Mouse (Mus musculus): Measurements from ENCODE around the gene Cdhr4.
A peak's percentile ranks its signal among the peaks of the same experiment; 100 is the strongest.
"Not testable (repeated sequence)": the region's sequence is repeated elsewhere in the genome, so short reads cannot be mapped to it uniquely, and the experiment has no call there.

Gene Cdhr4

DNA sequence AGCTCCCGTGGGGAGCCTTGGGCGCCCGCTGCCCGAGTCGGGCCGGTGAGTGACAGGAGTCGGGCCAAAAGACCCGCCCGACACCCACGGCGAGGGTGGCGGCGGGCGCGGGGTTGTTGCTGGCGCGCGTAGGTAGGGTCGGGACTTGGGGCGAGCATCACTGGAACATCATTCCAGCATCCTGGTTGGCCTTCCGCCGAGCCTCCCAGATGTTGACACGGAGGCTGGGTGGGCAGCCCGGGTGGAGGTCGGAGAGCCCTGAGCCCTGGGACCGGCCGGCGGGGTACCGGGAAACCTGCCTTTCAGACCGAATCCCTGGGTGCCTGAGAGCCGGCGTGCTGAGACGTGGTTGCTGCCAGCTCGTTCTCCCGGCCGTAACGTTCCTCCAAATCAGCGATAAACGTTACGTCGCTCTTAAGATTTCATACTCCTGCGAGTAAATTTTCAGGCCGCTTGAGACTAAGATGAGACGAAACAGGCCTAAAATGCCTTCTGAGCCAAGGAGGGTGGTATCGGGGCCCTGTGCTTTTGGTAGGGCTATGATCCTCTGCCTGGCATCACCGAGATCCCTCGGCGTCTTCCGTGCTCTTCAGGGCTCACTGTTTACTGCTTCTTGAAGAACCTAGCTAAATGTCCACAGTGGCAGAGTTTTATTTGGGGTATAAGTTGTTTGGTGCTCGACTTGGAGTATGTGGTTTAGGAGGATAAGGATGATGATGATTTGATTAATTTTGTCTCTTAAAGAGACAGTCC, 10.7 kb downstream of the Cdhr4 start:
- DNase-seq (ENCODE audit: extremely low read depth, low read depth, low spot score), result no peak

DNA sequence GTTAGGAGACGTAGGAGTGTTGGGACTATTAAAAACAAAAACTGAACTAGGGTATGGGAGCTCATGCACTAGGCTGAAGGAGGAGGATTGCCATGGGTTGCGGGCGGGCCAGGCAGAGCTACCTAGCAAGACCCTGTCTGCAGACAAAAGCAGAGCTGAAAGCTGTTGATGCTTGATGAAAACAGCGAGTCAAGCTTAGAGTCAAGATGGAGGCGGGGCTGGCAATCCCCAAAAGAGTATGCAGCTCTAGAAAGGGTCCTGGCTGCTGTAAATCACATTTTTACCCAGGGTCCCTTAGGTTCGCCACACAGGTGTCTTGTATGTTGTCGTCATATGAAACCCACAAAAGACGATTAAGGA, 11.2 kb downstream of the Cdhr4 start:
- DNase-seq (ENCODE audit: extremely low read depth, low read depth, low spot score), result no peak

DNA sequence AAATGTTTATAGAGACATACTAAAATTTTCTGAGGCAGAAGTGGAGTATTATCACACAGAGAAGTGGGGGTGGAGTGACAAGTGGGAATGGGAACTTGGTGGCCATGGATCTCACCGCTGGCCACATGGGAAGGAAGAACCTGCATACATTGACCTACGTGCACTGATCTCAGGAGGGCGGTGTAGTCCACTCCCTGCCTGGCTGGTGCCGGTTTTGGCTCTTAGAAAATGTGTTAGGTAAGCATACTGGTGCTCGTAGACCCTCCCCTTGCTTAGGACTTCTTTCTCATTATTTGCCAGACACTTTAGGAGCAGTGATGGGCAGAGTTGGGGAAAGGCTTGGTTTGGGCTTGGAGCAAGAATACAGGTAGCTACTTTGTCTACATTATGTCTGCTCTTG, 15.7 kb downstream of the Cdhr4 start:
- DNase-seq (ENCODE audit: extremely low read depth, low read depth, low spot score), result no peak

DNA sequence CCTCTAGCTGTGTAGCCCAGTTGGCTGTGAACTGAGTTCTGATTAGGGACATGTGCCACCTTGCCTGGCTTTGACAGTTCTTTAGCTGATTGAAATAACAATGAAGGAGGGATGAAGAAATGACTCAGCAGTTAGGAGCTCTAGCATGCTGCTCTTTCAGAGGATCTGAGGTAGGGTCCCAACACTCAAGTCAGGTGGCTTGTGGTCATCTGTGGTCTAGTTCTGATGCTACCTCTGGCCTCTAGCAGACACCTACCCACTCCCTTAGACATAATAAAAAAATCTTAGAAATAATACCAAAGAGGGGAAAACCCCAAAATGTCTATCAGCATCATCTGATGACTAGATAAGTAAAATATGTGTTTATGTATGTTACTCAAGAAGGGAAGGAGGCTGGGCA, 18.1 kb downstream of the Cdhr4 start:
- no peak for DNase-seq (ENCODE audit: extremely low read depth, low read depth, low spot score)

DNA sequence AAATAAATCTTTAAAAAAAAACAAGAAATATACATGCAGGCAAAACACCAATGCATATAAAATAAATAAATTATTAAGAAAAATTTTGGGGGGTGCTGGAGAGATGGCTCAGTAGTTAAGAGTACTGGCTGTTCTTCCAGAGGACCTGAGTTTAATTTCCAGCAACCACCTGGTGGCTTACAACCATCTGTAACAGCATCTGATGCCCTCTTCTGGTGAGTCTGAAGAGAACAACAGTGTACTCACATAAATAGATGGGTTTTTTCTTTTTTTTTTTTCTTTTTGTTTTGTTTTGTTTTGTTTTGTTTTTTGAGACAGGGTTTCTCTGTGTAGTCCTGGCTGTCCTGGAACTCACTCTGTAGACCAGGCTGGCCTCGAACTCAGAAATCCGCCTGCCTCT, 21.3 kb downstream of the Cdhr4 start:
- not testable (repeated sequence) for DNase-seq (ENCODE audit: extremely low read depth, low read depth, low spot score)

DNA sequence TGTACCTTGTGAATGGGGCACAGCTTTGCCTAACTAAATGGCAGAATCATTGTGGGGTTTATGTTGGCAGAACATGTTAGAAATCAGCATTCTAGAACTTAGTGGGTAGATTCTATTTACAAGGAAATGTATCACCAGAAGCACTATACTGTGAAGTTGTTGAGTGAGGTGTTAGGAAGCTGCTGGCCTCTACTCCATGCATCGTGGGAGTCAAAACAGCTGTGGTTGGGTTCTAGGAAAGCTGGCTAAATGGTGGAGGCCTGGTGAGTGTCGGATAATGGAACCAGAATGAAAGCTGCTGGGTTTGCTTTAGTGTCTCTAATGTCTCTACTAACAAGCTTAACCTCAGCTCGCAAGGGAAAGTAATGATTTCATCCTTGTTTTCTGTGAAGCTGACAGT, 24.8 kb downstream of the Cdhr4 start:
- DNase-seq (ENCODE audit: extremely low read depth, low read depth, low spot score), result no peak

DNA sequence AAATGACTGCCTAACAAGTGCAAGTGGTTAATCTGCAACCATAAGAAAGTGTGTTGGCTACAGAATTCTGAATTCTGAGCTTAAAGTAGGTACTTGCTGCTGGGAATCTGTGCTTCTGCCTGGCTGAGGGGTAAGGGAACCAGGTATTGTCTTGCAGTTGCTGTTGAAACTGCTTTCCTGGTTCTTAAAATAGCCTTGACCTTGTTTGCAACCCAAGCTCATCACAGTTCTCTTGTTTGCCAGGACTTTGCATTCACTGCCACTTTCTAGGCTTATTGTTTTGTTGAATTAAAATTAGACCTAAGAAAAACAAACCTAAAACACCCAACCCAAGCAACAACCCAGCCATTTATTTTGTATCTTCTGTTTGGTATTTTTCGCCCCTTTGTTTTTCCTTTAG, 28.4 kb downstream of the Cdhr4 start:
- DNase-seq (ENCODE audit: extremely low read depth, low read depth, low spot score), result no peak

DNA sequence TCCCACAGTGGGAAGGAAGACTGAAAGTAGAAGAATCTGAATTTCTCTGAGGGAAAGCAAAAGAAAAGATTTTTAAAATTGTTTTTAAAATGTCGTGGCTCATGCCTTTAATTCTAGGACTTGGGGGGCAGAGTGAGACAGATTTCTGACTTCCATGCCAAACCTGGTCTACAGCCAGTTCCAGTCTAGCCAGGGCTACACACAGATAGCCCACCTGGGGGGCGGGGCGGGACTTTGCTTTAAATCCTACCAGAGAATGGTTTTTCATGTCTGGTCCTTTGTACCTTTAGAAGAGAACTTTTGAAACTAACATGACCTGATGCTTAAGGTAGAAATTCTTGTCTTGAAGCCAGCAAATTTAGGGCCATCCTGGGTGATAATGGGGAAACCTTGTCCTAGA, 30.9 kb downstream of the Cdhr4 start:
- DNase-seq (ENCODE audit: extremely low read depth, low read depth, low spot score), result no peak

DNA sequence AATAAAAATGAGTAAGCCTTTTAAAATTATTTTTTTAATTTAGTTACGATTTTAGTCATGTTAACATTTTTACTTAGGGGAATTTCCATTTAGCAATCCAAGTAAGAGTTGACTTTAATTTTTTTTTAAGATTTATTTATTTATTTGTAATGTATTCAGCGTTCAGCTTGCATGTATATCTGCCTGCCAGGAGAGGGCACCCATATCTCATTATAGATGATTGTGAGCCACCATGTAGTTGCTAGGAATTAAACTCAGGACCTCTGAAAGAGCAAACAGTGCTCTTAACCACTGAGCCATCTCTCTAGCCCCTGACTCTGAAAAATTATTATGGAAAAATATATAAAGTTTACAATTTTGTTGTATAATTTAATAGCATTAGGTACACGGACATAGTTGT, 34.3 kb downstream of the Cdhr4 start:
- no peak for DNase-seq (ENCODE audit: extremely low read depth, low read depth, low spot score)

DNA sequence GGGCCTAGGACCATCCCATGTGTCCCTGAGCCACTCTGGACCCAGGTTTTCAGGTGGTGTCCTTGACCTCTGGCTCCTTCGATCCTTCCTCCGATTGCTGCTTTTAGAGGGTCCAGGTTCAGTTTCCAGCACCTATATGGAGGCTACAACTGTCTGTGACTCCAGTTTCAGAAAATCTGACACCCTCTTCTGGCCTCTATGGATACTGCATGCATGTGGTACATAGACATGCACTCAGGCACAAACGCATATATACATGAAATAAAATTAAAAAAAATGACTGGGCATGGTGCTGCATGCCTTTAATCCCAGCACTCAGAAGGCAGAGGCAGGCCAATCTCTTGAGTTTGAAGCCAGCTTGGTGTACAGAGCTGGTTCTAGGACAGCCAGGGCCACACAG, 35.6 kb downstream of the Cdhr4 start:
- DNase-seq (ENCODE audit: extremely low read depth, low read depth, low spot score), result no peak

DNA sequence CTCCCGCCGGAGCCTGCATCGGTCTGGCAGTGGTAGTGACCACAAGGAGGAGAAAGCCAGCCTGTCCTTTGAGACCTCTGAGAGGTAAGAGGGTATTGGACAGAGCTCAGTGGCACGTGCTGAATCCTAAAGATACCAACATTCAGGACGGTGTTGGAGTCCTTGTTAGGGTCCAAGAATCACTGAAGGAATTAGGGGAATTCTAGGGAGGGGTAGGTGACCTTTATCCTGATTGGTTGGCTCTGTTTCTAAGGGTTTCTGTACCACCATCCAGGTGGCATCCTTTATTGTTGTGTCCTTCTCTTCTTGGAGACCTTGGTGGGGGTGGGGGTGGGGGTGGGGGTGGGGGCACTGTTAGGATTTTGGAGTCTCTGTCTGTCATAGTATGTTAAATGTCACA, 39.8 kb downstream of the Cdhr4 start:
- no peak for DNase-seq (ENCODE audit: extremely low read depth, low read depth, low spot score)

DNA sequence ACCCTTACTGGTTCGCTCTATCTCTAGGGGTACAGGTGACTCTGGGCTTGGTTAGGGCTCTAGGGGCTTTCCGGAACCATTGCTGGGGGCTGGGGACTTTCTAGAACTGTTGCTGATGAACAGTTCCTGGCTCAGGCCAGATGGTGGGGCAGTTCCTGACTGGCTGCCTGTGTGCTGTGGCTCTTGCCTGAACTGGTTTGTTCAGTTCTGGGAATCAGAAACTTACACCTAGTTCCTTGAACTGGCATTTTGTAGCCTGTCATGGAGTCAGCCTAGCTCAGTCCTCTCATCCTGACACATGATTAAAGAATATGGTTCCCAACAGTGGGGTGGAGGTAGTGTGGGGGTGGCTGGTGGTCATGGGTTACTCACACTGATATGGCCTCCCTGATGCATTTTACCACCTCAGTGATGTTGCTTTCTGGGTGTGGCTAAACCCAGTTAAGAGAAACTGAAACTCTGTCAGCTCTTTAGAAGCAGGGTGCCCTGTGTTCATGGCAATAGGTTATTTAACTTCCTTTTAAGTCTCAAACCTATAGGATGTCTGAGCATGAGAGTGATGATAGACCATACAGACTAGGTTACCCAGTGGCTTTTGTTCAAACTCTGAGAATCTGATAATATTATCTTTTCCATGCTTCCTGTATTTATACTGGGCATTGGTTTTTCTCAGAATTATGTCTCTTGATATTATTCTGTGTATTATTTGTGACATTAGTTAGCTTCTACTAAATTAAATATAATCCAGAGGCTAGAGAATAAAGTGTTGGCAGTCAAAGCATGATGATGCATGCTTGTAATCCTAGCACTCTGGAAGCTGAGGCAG, 43.2 kb downstream of the Cdhr4 start:
- DNase-seq (ENCODE audit: extremely low read depth, low read depth, low spot score), result no peak

DNA sequence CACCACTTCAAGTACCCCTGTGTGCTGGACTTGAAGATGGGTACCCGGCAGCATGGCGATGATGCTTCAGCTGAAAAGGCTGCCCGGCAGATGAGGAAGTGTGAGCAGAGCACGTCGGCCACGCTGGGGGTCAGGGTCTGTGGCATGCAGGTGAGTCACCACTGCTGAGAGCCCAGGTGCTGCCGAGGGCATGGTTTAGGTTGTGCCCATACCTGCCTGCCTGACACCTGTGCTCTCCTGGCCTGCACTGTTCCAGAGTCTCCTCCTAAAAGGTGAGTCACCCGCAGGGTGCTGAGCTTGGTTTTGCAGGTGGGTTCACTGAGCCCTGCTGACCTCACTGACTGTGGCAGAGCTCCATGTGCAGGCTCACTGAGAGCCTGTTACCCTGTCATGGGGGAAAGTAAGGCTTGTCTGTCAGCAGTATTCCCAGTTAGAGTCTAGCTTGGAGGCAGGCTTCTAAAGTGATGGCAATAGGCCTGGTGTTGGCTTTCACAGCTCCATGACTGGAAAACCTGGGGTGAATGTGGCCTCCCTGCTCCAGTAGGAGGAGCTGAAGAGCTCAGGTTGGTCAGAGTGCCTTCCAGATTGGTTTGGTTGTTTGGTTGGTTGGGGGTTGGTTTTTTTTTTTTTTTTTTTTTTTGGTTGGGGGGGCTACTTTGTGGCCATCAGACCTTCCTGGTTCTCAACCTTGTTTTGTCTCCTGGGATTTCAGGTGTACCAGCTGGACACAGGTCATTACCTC, 52.6 kb downstream of the Cdhr4 start:
- DNase-seq (ENCODE audit: extremely low read depth, low read depth, low spot score), result no peak

DNA sequence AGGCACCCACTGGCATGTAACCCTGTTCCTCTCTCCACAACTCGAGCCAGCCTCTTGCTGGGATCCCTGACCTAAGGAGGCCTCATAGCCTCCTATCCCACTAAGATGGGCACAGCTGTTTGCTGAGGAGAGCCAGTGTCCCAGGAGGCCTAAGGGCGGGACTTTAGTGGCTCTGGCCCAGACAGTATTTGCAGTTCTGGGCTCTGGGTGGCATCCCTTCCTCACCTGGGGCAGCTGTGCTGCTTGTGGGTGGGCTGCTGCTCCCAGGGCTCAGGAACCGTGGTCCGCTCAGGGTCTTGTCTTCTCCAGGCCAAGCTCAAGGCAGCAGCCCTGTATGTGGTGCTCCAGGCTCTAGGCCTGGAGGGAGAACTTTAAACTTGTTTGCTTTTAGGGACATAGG, 54.3 kb downstream of the Cdhr4 start:
- DNase-seq (ENCODE audit: extremely low read depth, low read depth, low spot score), result no peak

DNA sequence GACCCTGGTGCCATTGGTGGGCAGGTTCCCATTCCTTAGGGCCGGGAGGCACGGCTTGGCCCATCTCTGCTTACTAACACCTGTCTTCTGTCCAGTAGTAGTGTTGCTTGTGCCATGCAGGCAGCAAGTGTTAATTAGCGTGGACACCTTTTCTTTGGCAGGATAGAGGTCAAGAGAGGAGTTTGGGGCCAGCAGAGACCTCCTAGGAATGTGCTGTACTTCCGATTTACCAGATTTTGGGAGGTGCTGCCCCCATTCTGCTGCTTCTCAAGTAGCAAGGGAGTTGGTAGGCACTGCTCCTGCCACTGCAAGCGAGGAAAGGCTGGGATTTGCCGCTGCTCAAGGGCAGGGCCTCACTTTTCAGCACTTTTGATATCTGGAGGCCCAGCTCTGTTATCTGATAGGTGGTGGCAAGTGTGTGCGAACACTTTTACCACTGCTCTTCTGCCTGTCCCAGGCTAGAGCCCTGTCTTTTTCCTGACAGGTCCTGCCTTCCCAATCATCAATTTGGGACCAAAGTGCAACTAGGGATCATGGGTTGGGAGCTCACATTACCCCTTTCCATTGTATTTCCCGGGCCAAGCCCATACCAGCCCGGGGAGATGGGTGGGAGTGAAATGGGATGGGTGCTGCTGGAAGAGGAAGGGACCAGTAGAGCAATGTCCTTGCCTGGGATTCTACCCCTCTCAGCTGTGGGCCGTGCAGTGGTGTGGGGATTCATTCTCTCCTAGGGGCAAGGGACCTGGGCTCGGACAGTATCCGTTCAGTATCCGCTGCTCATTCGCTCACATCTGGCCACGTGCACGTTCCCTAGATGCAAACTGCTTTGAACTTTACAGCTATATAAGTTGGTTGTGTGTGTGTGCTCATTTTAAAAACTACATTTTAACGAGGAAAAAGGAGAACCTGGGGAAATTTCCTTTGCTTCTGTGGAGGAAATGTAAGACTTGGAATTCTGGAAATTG, 55.6 kb downstream of the Cdhr4 start:
- no peak for DNase-seq (ENCODE audit: extremely low read depth, low read depth, low spot score)

DNA sequence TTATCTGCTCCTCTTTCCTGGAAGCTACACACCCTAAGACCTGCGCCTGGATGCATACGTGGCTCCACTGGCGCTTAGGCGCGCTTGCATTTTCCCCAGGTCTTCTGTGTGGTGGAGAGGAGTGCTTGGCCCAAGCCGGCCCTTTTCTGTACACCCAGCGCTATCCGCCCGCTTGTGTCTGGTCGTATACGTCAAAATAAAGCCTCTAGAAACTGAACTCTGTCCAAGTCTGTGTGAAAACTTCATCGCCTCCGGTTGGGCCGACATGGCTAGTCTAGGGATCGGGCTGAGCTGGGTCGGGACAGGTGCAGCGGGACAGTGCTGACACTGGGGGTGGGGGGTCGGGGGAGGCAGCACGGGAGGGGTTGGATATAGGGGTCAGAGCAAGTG, 56.3 kb downstream of the Cdhr4 start:
- no peak for DNase-seq (ENCODE audit: extremely low read depth, low read depth, low spot score)

DNA sequence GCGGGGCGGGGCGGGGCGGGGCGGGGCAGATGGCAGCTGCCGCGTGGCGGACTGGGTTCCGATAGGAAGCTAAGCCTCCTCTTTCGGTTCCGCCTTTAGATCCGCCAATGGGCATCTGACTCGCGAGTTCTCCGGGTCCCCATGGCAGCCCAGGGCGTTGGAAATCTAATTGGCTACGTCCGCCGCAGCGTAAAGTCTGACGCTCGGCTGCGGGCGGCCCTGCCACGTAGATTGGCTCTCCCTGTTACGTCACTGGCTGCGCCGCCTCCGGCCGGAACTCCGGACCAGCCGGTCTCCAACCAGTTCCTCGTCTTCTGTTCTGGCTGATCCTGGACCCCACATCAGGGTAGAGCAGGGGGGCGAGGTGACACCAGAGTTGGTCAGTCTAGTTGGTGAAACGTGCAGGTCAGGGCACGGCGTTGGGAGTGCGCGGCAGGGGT, 56.7 kb downstream of the Cdhr4 start, which contains the start of gene Gmppb:
TSS of gene Gmppb (plus strand) at position 227 of the 440 bp plus-strand sequence.
- DNase-seq (ENCODE audit: extremely low read depth, low read depth, low spot score), result peak; percentile 82
